Comparison of ENCODE assay signal across 7 mouse cellular contexts in the genomic region with DNA sequence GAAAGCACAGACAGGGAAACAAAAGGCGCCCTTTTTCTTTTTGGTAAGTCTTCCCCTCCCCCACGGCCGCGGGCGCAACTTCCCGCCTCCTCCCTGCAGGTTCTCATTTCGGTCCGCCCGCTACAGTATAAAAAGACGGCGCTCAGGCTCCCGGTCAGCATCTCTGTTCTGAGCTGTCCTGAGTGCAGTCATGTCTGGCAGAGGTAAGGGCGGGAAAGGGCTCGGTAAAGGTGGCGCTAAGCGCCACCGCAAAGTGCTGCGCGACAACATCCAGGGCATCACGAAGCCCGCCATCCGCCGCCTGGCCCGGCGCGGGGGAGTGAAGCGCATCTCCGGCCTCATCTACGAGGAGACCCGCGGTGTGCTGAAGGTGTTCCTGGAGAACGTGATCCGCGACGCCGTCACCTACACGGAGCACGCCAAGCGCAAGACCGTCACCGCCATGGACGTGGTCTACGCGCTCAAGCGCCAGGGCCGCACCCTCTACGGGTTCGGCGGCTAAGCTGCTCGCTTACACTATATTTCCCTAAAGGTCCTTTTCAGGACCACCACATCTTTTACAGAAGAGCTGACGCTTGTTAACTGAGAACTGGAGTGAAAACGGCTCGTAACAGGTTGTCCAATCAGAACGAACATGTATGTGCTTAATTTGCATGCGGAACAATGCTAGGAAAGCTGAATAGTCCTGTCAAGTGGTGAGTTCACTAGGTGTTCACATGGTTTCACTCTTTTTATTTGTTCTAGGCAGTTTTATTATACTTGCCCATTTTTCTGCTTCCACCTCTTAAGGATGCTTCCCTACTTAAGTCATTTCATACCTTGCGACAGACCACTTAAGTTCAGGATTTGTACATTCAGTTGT. TPM values are rescaled to one million over a fixed set of nuclear protein-coding genes. Genes with fewer than 3 reads are reported as not detected.
DNase-seq lines count a peak whose midpoint lies in the region; ATAC-seq and TF ChIP-seq lines count a peak whose summit lies in the region.
"Not testable (repeated sequence)": the region's sequence is repeated elsewhere in the genome, so short reads cannot be mapped to it uniquely, and the experiment has no call there.

A gene (plus strand): TSS at position 159 of the 862 bp plus-strand sequence.

- H3K27ac ChIP-seq in embryonic facial prominence, embryonic 10.5 days (replicated peaks): peak within 1 kb of the TSS; percentile 99
- peak within 1 kb of the TSS; percentile 67 for H3K27ac ChIP-seq in heart, adult 2 months
- peak within 1 kb of the TSS; percentile 99 for H3K27ac ChIP-seq in limb, embryonic 13.5 days
- H3K27ac ChIP-seq in midbrain, embryonic 14.5 days (replicated peaks; ENCODE audit: low read depth, low read length): peak within 1 kb of the TSS; percentile 97

- H3K79me2 ChIP-seq in heart, adult 2 months (replicated peaks; ENCODE audit: control insufficient read depth, insufficient read depth, low read length): not testable (repeated sequence)

- under 1% methylated on average over 49 of the region's 56 CpGs for WGBS in embryonic facial prominence, embryonic 10.5 days
- 1% methylated on average over 48 of the region's 56 CpGs for WGBS in heart, adult 2 months
- WGBS in limb, embryonic 13.5 days: under 1% methylated on average over 48 of the region's 56 CpGs
- under 1% methylated on average over 37 of the region's 56 CpGs for WGBS in midbrain, embryonic 14.5 days

- not testable (repeated sequence) for H3K9me3 ChIP-seq in embryonic facial prominence, embryonic 10.5 days; limb, embryonic 13.5 days; midbrain, embryonic 14.5 days (ENCODE audit: control insufficient read depth, low read length)

- TF ChIP-seq CTCF in heart, adult 2 months (IDR thresholded peaks at IDR 0.05): not testable (repeated sequence)

- H3K4me3 ChIP-seq in embryonic facial prominence, embryonic 10.5 days: peak within 1 kb of the TSS; percentile 63
- peak within 1 kb of the TSS; percentile 40 for H3K4me3 ChIP-seq in heart, adult 2 months
- H3K4me3 ChIP-seq in limb, embryonic 13.5 days: peak within 1 kb of the TSS; percentile 55
- H3K4me3 ChIP-seq in midbrain, embryonic 14.5 days (replicated peaks; ENCODE audit: low read depth, low read length): peak within 1 kb of the TSS; percentile 50

- intact Hi-C loops in heart, adult 2 months (cut with DNase I): loop anchor here (1.0 to 2.0 kb wide), 3 partner anchors 16 to 24 kb away; a partner anchor contains a TSS

- not testable (repeated sequence) for TF ChIP-seq EP300 in heart, adult 2 months (IDR thresholded peaks at IDR 0.05; ENCODE audit: insufficient read depth, low read depth, low read length)

- not testable (repeated sequence) for H3K36me3 ChIP-seq in embryonic facial prominence, embryonic 10.5 days (replicated peaks); heart, adult 2 months (ENCODE audit: control insufficient read depth, insufficient read depth, low read length); limb, embryonic 13.5 days; midbrain, embryonic 14.5 days (ENCODE audit: control insufficient read depth, insufficient read depth, low read length)

- not testable (repeated sequence) for H3K27me3 ChIP-seq in embryonic facial prominence, embryonic 10.5 days (replicated peaks; ENCODE audit: low read depth, poor library complexity, severe bottlenecking); heart, adult 2 months (ENCODE audit: control insufficient read depth, insufficient read depth, low read length); limb, embryonic 13.5 days; midbrain, embryonic 14.5 days (ENCODE audit: control insufficient read depth, insufficient read depth, low read length)

- H3K9ac ChIP-seq in heart, adult 2 months (ENCODE audit: low read depth, low read length): peak within 1 kb of the TSS; percentile 37
- peak within 1 kb of the TSS; percentile 76 for H3K9ac ChIP-seq in limb, embryonic 13.5 days
- H3K9ac ChIP-seq in midbrain, embryonic 14.5 days (replicated peaks; ENCODE audit: low read length): peak within 1 kb of the TSS; percentile 69

- peak; percentile 84 for DNase-seq in adrenal gland, postnatal 14 days
- peak; percentile 95 for DNase-seq in embryonic facial prominence, embryonic 10.5 days (ENCODE audit: low spot score)
- DNase-seq in heart, adult 2 months: peak; percentile 71 to 77
- DNase-seq in kidney, adult 18-20 months: peak; percentile 49
- peak; percentile 95 for DNase-seq in midbrain, embryonic 14.5 days
- DNase-seq in spleen, adult 18-20 months: peak; percentile 58 to 71

- peak; percentile 75 for TF ChIP-seq POLR2A in heart, adult 2 months (IDR thresholded peaks at IDR 0.05; ENCODE audit: insufficient read depth, low read depth, low read length)

- peak; percentile 90 for ATAC-seq in limb, embryonic 13.5 days (ENCODE audit: low FRiP score, low read depth)
- ATAC-seq in midbrain, embryonic 14.5 days (ENCODE audit: low FRiP score, low TSS enrichment): peak; percentile 88

- peak within 1 kb of the TSS; percentile 67 for H3K4me2 ChIP-seq in limb, embryonic 13.5 days (replicated peaks)
- peak within 1 kb of the TSS; percentile 73 for H3K4me2 ChIP-seq in midbrain, embryonic 14.5 days (ENCODE audit: low read length)

- H3K4me1 ChIP-seq in embryonic facial prominence, embryonic 10.5 days: peaks cover 19% of the 10 kb centered on the region
- not testable (repeated sequence) for H3K4me1 ChIP-seq in heart, adult 2 months (ENCODE audit: control insufficient read depth, insufficient read depth, low read length); limb, embryonic 13.5 days
- H3K4me1 ChIP-seq in midbrain, embryonic 14.5 days (ENCODE audit: control insufficient read depth, insufficient read depth, low read length): peaks cover 14% of the 10 kb centered on the region; the same call in 1 of the 2 replicates

RNA-seq across cellular contexts. Expression of the gene that starts here (rescaled TPM):
- 35.2 and 49.4 TPM in 2 replicates for total RNA-seq in adrenal gland, postnatal 14 days (2021)
- polyA plus RNA-seq in embryonic facial prominence, embryonic 10.5 days (2016; fragmentation: Nextera tagmentation; extraction: Ambion mirVana): 0.93 and 1.3 TPM in 2 replicates
- total RNA-seq in heart, adult 2 months (2021): 1 to 10 TPM; 1.8 to 3.2 TPM
- 0.73 TPM in 1 of 2 replicates, not detected in the other for polyA plus RNA-seq in heart, adult 2 months (2012; rRNA removed)
- 1.2 and 1.3 TPM in 2 replicates for polyA plus RNA-seq in limb, embryonic 13.5 days (2015; fragmentation: Nextera tagmentation; extraction: Ambion mirVana)
- 0.66 TPM in 2 replicates for polyA plus RNA-seq in midbrain, embryonic 14.5 days (2014; fragmentation: Nextera tagmentation; extraction: Ambion mirVana)

Comparison
In these comparisons a context has a peak if more than half of its experiments do, and no peak if none do; other contexts are left out.
1. Peak in every context shown above with its lines: DNase-seq, ATAC-seq, H3K4me3 ChIP-seq and H3K27ac ChIP-seq.
2. Peak in DNase-seq, ATAC-seq, H3K4me3 ChIP-seq, H3K27ac ChIP-seq, H3K9ac ChIP-seq and H3K4me2 ChIP-seq in midbrain, embryonic 14.5 days; RNA of the gene not detected or under 1 TPM.